Mouse (Mus musculus) kidney, postnatal 0 days (tissue): ENCODE results near the gene Haus4. TPM values are rescaled to one million over a fixed set of nuclear protein-coding genes. Genes with fewer than 3 reads are reported as not detected.

ENCODE experiments used
- ATAC-seq: fragments of 200-750 bp; cut with Nextera tagmentation; replicated peaks from 2 replicates; pipeline ENCODE4 v1.8.0; 2017; ENCODE audit warnings: low read depth, moderate number of reproducible peaks, moderate TSS enrichment, moderate library complexity; ENCODE audit not compliant: low FRiP score
- DNase-seq: peaks from one replicate; pipeline ENCODE4 v3.0.0-alpha.2; 2016; ENCODE audit warnings: low spot score
- H3K27ac ChIP-seq: fragments of 300-500 bp; sonication (generic); 2 replicates; pipeline ENCODE4 v1.5.1; 2014; ENCODE audit warnings: mild to moderate bottlenecking
- H3K27me3 ChIP-seq: fragments of 300-500 bp; sonication (generic); 2 replicates; pipeline ENCODE4 v1.6.1; 2014; ENCODE audit warnings: low read length, mixed read lengths; ENCODE audit not compliant: insufficient read depth
- H3K36me3 ChIP-seq: fragments of 300-500 bp; sonication (generic); 2 replicates; pipeline ENCODE4 v1.6.1; 2014; ENCODE audit warnings: low read length, mixed read lengths; ENCODE audit not compliant: insufficient read depth
- H3K4me1 ChIP-seq: fragments of 300-500 bp; sonication (generic); replicated peaks from 2 replicates; pipeline ENCODE4 v1.6.1; 2014; ENCODE audit warnings: antibody characterized with exemption, low read length, mixed read lengths; ENCODE audit not compliant: insufficient read depth
- H3K4me2 ChIP-seq: fragments of 300-500 bp; sonication (generic); 2 replicates; pipeline ENCODE4 v1.6.1; 2014; ENCODE audit warnings: mild to moderate bottlenecking, low read length, moderate library complexity, mixed read lengths
- H3K4me3 ChIP-seq: fragments of 300-500 bp; sonication (generic); replicated peaks from 2 replicates; pipeline ENCODE4 v1.5.1; 2014; ENCODE audit warnings: low read depth, low read length
- H3K9ac ChIP-seq: fragments of 300-500 bp; sonication (generic); 2 replicates; pipeline ENCODE4 v1.6.1; 2014; ENCODE audit warnings: low read depth, low read length
- H3K9me3 ChIP-seq: fragments of 300-500 bp; sonication (generic); replicated peaks from 2 replicates; pipeline ENCODE4 v1.6.1; 2016; ENCODE audit warnings: low read length, inconsistent platforms, mixed read lengths
- CTCF ChIP-seq: IDR thresholded peaks from 2 replicates; pipeline ENCODE4 v1.5.1; 2016; ENCODE audit warnings: antibody characterized with exemption, low read depth, mild to moderate bottlenecking, moderate library complexity
- WGBS: fragments of 180-500 bp; shearing (Covaris S2); extraction: QIAGEN DNeasy Blood & Tissue Kit; methylation state at CpG from one replicate; pipeline ENCODE4 v1.1.7; 2014; 5-methylcytosine and 5-hydroxymethylcytosine counted together
- polyA plus RNA-seq: library from polyadenylated mRNA; unstranded; fragments of >200 nt; fragmentation: Nextera tagmentation; extraction: Ambion mirVana; gene quantifications from 2 replicates; pipeline ENCODE4 v1.2.1, GENCODE M21; 2015

Haus4 gene
- polyA plus RNA-seq, 1 experiment from 2014 or later: 41.6 TPM

DNA sequence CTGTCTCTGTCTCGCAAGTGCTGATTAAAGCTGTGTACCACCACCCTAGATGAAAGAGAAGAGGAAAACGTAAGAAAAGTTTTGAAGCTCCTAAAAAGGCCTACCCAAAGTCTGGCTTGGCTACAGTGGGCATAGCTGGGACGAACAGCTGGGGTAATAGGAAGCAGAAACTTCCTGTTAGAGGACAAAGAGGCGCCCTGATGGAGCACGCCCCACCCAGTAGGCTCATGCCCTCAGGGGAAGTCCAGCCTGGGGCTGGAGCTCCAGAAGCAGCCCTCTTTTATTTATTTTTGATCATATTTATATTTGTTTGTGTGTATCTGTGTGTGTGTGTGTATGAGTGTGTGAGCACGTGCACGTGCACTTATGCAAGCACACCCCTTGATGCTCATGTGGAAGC, 25.2 kb upstream of the Haus4 start:
- Histone ChIP-seq H3K4me3 (no peak overlapping the region), H3K36me3 (peaks cover 6% of the 10 kb centered on the region; the same call in 1 of the 2 replicates), H3K27ac (no peak overlapping the region), H3K4me2 (no peak overlapping the region), H3K9me3 (no peaks in the 10 kb centered on the region), H3K27me3 (no peaks in the 10 kb centered on the region), H3K9ac (no peak overlapping the region), H3K4me1 (peaks cover 14% of the 10 kb centered on the region)
- DNase-seq (no peak), ATAC-seq (no peak)
- no peak for TF ChIP-seq CTCF
- WGBS: 81% methylated on average over 7 of the region's 7 CpGs

DNA sequence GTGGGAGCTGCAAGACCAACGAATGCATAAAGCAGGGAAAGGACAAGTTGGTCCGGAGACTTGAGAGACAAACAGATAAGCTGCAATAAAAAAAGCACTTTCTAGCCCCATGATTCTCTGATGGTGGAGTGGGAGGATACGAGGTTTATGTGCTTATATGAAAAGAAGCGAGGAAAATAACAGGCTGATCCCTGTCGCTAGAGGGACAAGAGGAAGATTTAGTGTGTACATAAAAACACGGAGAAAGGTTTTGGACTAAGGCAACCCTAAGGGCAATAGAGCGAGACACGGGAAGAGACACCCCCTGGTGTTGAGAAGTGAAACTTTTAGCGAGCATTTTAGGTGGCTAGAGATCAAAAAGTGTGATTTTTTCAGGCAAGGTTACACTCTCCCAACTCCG, 23.6 kb upstream of the Haus4 start:
- peak; percentile 84 for TF ChIP-seq CTCF
- Histone ChIP-seq H3K27me3 (no peaks in the 10 kb centered on the region), H3K27ac (peak overlapping the region; percentile 94), H3K4me2 (peak overlapping the region; percentile 85), H3K36me3 (no peaks in the 10 kb centered on the region), H3K9me3 (no peaks in the 10 kb centered on the region), H3K9ac (peak overlapping the region; percentile 93; the same call in 1 of the 2 replicates), H3K4me3 (peak overlapping the region; percentile 85), H3K4me1 (peaks cover 30% of the 10 kb centered on the region)
- peak; percentile 23; the same call in 1 of the 2 replicates for ATAC-seq
- 0% methylated on average over 10 of the region's 10 CpGs for WGBS
- DNase-seq: peak; percentile 95

DNA sequence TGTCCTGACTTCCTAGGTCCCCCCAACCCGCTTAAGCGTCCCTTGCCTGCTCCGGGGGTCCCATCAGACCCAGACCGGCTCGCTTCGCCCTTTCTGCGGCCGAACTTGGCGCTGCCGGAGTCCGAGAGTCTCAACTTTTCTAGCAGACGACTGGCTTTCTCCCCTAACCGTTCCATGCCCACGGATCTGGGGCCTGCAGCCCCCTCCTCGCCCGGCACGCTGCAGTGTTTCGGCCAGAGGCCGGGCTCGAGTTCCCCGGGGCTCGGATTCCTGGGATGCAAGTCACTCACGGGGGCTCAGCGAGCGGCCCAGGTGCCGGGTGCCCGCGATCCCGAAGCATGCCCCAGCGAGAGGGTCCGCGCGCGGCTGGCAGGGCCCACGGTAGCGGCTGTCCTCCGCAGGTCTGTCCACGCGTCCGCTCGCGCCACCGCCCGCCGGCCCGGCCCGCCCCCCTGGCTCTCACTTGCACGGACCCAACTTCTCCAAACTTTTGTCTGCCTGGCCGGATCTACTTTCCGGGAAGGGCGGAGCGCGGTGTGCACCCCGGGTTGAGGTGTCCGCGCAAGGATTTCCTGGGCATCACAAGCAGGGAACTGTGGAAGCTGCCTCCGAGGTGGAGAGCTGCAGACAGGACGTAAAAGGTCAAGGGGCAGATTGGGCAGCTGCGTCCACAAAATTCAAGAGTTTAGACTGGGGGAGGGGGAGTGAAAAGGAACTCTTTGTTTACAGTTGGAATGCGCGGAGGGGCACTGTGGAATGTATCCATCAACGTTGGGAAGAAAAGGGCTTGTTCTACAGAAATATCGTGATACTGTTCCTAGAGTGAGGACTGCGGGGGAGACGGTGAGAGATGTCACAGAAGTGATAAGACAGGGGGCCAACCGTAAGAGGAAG, 22.9 kb upstream of the Haus4 start, which contains the start of gene Ajuba:
Gene Ajuba, minus strand, starts transcription at position 470 of the 894 bp plus-strand sequence.
- no peak for TF ChIP-seq CTCF
- WGBS: under 1% methylated on average over 65 of the region's 66 CpGs
- peak; percentile 64 for ATAC-seq

DNA sequence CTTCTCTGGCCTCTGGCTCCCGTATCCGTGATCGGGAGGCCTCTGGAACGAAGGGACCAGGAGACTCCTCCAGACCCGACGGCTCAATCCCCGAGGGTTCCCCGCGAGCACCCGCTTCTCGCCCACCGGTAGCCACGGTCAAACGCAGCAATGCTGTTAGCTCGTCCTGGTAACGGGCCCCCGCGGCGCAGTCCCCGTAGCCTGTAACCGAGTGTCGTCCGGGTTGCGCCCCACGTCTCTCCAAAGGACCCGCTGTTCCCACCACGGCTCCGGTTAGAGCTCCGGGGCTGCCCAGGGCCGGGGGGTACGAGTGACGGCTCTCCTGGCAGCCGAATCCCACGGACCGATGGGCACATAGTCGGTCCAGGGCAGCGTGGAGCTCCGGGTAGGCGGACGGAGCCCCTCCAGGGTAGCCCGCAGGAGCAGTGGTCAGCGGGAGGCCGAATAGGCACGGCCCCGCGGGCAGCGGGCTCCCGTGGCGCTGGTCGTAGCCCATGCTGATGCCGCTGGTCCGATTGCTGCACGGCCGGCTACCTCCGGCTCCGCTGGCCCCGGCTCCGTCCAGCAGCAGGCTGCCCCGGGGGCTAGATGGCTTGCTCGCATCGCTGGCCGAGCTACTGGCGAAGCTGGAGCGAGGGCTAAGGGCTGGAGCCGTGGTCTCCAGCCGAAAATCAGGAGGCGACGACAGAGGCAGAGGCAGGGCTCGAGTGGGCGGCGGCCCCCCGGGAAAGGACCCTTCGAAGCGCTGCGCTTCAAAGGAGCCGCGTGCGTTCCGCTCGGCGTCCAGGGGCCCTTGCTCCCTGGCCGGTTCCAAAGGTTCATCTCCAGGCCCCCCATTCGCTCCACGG, 22.0 kb upstream of the Haus4 start:
- under 1% methylated on average over 82 of the region's 84 CpGs for WGBS
- peak; percentile 38 for DNase-seq

More for the DNA sequence above, 22.9 kb upstream of the Haus4 start, which contains the start of gene Ajuba:
- H3K27me3 ChIP-seq: no peaks in the 10 kb centered on the region
- H3K27ac ChIP-seq: peak within 1 kb of the TSS; percentile 94
- H3K4me3 ChIP-seq: peak within 1 kb of the TSS; percentile 85
- H3K9me3 ChIP-seq: no peaks in the 10 kb centered on the region
- DNase-seq: peak; percentile 96
- H3K36me3 ChIP-seq: no peaks in the 10 kb centered on the region
- H3K4me1 ChIP-seq: peaks cover 36% of the 10 kb centered on the region
- peak within 1 kb of the TSS; percentile 85 for H3K4me2 ChIP-seq
- peak within 1 kb of the TSS; percentile 93 for H3K9ac ChIP-seq

DNA sequence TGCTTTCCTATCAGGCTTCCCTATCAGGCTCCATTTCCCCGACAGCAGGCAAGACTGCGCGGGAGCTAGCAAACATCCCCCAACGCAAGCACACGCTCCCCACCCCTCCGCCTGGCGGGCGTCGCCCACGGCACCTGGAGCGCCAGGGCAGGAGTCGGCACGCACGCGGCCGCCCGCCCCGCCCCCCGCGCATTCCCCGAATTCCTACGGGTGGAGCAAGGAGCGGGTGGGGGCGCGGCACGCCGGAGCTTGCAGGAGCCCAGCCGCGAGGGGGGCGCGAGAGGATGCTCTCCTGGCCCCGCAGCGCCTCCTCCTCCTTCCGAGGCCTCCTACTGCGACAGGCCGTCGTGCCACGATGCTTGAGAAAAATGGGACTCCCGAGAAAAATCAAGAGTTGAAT, 21.2 kb upstream of the Haus4 start:
- WGBS: under 1% methylated on average over 39 of the region's 39 CpGs
- peak overlapping the region; percentile 85 for H3K4me3 ChIP-seq
- ATAC-seq (peak; percentile 22), DNase-seq (peak; percentile 94)
- H3K9me3 ChIP-seq: no peaks in the 10 kb centered on the region
- TF ChIP-seq CTCF: 0 out of 2 replicates have a peak, but pooled peaks have one; percentile 2
- H3K27me3 ChIP-seq: no peaks in the 10 kb centered on the region
- peak overlapping the region; percentile 94 for H3K27ac ChIP-seq
- peaks cover 5% of the 10 kb centered on the region; the same call in 1 of the 2 replicates for H3K36me3 ChIP-seq
- peak overlapping the region; percentile 85 for H3K4me2 ChIP-seq
- peak overlapping the region; percentile 93 for H3K9ac ChIP-seq
- peaks cover 42% of the 10 kb centered on the region for H3K4me1 ChIP-seq

More for the DNA sequence above, 22.0 kb upstream of the Haus4 start:
- H3K27ac ChIP-seq: peak overlapping the region; percentile 94
- H3K9me3 ChIP-seq: no peaks in the 10 kb centered on the region
- no peaks in the 10 kb centered on the region for H3K36me3 ChIP-seq
- H3K9ac ChIP-seq: peak overlapping the region; percentile 93
- ATAC-seq: peak; percentile 0; the same call in 1 of the 2 replicates
- peak overlapping the region; percentile 85 for H3K4me3 ChIP-seq
- peaks cover 42% of the 10 kb centered on the region for H3K4me1 ChIP-seq
- TF ChIP-seq CTCF: no peak
- H3K4me2 ChIP-seq: peak overlapping the region; percentile 85
- no peaks in the 10 kb centered on the region for H3K27me3 ChIP-seq

DNA sequence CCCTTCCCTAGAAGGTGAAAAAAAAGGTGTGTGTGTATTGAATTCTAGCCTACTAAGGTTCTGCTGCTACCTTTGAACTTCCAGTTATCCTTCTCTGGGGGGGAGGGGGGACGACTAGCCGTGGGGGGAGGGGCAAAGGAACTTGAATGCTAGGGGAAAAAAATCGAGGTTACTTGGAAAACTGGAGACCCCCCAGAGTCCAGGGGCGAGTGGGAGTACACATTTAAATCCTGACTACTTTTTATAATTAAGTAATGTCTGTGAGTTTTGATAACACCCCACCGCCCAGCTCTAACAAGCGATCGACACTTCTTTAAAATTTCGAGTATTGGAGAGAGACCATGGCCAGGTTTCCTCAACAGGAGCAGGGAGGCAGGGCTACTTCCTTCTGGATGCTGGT, 20.6 kb upstream of the Haus4 start:
- TF ChIP-seq CTCF: no peak
- 7% methylated on average over 8 of the region's 8 CpGs for WGBS
- H3K4me1 ChIP-seq: peaks cover 42% of the 10 kb centered on the region
- ATAC-seq: no peak
- DNase-seq: no peak
- H3K9me3 ChIP-seq: no peaks in the 10 kb centered on the region
- H3K9ac ChIP-seq: peak overlapping the region; percentile 93
- no peaks in the 10 kb centered on the region for H3K27me3 ChIP-seq
- peak overlapping the region; percentile 85 for H3K4me3 ChIP-seq
- peaks cover 8% of the 10 kb centered on the region; the same call in 1 of the 2 replicates for H3K36me3 ChIP-seq
- H3K4me2 ChIP-seq: peak overlapping the region; percentile 85
- peak overlapping the region; percentile 94 for H3K27ac ChIP-seq
